Mouse (Mus musculus): Measurements from ENCODE around the gene Stab1.

The Stab1 gene

GRCm38 (mm10) chr14:31171386-31171785, 2.9 kb upstream of the Stab1 start:
- in situ Hi-C loops (cut with MboI; ENCODE audit: unreplicated experiment in 2 of 2) = no loop called here

GRCm38 (mm10) chr14:31170963-31171362, 2.5 kb upstream of the Stab1 start:
- in situ Hi-C loops (cut with MboI; ENCODE audit: unreplicated experiment in 2 of 2) = no loop called here

- in situ Hi-C loops (cut with MboI; ENCODE audit: unreplicated experiment in 2 of 2) = no loop called here
Observed at GRCm38 (mm10) chr14:31169508-31169907, 1.1 kb upstream of the Stab1 start.

GRCm38 (mm10) chr14:31166827-31167226, 1.6 kb downstream of the Stab1 start:
- in situ Hi-C loops (cut with MboI; ENCODE audit: unreplicated experiment in 2 of 2) = no loop called here

GRCm38 (mm10) chr14:31165991-31166630, 2.3 kb downstream of the Stab1 start:
- in situ Hi-C loops (cut with MboI; ENCODE audit: unreplicated experiment in 2 of 2) = no loop called here

GRCm38 (mm10) chr14:31165458-31165857, 3.0 kb downstream of the Stab1 start:
- in situ Hi-C loops (cut with MboI; ENCODE audit: unreplicated experiment in 2 of 2) = no loop called here

- in situ Hi-C loops (cut with MboI; ENCODE audit: unreplicated experiment in 2 of 2) = no loop called here
Observed at GRCm38 (mm10) chr14:31165010-31165409, 3.4 kb downstream of the Stab1 start.

- in situ Hi-C loops (cut with MboI; ENCODE audit: unreplicated experiment in 2 of 2) = no loop called here
Observed at GRCm38 (mm10) chr14:31164067-31164466, 4.4 kb downstream of the Stab1 start.

- in situ Hi-C loops (cut with MboI; ENCODE audit: unreplicated experiment in 2 of 2) = no loop called here
Observed at GRCm38 (mm10) chr14:31161638-31162037, 6.8 kb downstream of the Stab1 start.

GRCm38 (mm10) chr14:31161191-31161590, 7.2 kb downstream of the Stab1 start:
- in situ Hi-C loops (cut with MboI; ENCODE audit: unreplicated experiment in 2 of 2) = no loop called here

GRCm38 (mm10) chr14:31160196-31161150, 8.0 kb downstream of the Stab1 start:
- in situ Hi-C loops (cut with MboI; ENCODE audit: unreplicated experiment in 2 of 2) = no loop called here

GRCm38 (mm10) chr14:31145694-31146093, 22.7 kb downstream of the Stab1 start:
- in situ Hi-C loops (cut with MboI; ENCODE audit: unreplicated experiment in 2 of 2) = no loop called here

- in situ Hi-C loops (cut with MboI; ENCODE audit: unreplicated experiment in 2 of 2) = no loop called here
Observed at GRCm38 (mm10) chr14:31141011-31141410, 27.4 kb downstream of the Stab1 start.

GRCm38 (mm10) chr14:31140141-31140540, 28.3 kb downstream of the Stab1 start:
- in situ Hi-C loops (cut with MboI; ENCODE audit: unreplicated experiment in 2 of 2) = no loop called here

- in situ Hi-C loops (cut with MboI; ENCODE audit: unreplicated experiment in 2 of 2) = no loop called here
Observed at GRCm38 (mm10) chr14:31139666-31140065, 28.8 kb downstream of the Stab1 start.

GRCm38 (mm10) chr14:31138897-31139429, 29.5 kb downstream of the Stab1 start:
- in situ Hi-C loops (cut with MboI; ENCODE audit: unreplicated experiment in 2 of 2) = no loop called here

- in situ Hi-C loops (cut with MboI; ENCODE audit: unreplicated experiment in 2 of 2) = no loop called here
Observed at GRCm38 (mm10) chr14:31138219-31138896, 30.1 kb downstream of the Stab1 start.

GRCm38 (mm10) chr14:31137791-31138190, 30.6 kb downstream of the Stab1 start:
- in situ Hi-C loops (cut with MboI; ENCODE audit: unreplicated experiment in 2 of 2) = no loop called here

- in situ Hi-C loops (cut with MboI; ENCODE audit: unreplicated experiment in 2 of 2) = no loop called here
Observed at GRCm38 (mm10) chr14:31137281-31137595, 31.2 kb downstream of the Stab1 start.

GRCm38 (mm10) chr14:31136411-31137280, 31.8 kb downstream of the Stab1 start:
- in situ Hi-C loops (cut with MboI; ENCODE audit: unreplicated experiment in 2 of 2) = no loop called here

Measured in v-Abl transformed pro-B cells (cell line).